Mouse (Mus musculus): Measurements from ENCODE around the gene Smco3. TPM values are rescaled to one million over a fixed set of nuclear protein-coding genes. Genes with fewer than 3 reads are reported as not detected.
A peak's percentile ranks its signal among the peaks of the same experiment; 100 is the strongest.

Smco3 gene
- polyA plus RNA-seq, 1 experiment from 2014 or later, result 2.5 TPM

DNA sequence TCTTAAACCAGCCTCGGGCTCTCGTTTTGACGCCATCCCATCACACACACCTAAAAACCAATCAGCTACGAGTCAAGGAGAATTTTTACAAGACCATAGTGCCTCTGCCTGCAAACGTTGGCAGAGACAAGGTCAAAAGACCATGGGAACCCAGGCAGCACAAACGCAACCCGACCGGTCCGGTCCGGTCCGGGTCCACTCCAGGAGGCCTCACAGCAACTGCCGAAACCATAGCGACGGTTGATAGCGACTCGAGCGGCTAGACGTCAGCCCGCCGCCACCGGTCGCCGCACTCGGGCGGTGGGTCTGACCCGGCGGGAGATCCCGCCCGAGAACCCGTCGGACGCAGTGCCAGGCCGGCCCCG is 7.8 kb downstream of the Smco3 start, which contains the start of gene BC049715:
Gene BC049715, plus strand, starts transcription at position 111 of the 365 bp plus-strand sequence.
- ATAC-seq (ENCODE audit: low FRiP score, low TSS enrichment), result peak; percentile 19; the same call in 1 of the 2 replicates
- Histone ChIP-seq H3K36me3 (ENCODE audit: insufficient read depth, low read length) (peaks cover 24% of the 10 kb centered on the region), H3K9me3 (ENCODE audit: low read length) (no peaks in the 10 kb centered on the region), H3K4me1 (ENCODE audit: insufficient read depth, low read length) (peaks cover 13% of the 10 kb centered on the region), H3K9ac (replicated peaks; ENCODE audit: low read length) (peak within 1 kb of the TSS; percentile 97), H3K27ac (ENCODE audit: low read length) (peak within 1 kb of the TSS; percentile 64), H3K4me3 (ENCODE audit: low read length) (peak within 1 kb of the TSS; percentile 66), H3K27me3 (ENCODE audit: insufficient read depth, low read length) (no peaks in the 10 kb centered on the region), H3K4me2 (replicated peaks; ENCODE audit: low read depth, low read length) (peak within 1 kb of the TSS; percentile 90)
- under 1% methylated on average over 34 of the region's 34 CpGs for WGBS

DNA sequence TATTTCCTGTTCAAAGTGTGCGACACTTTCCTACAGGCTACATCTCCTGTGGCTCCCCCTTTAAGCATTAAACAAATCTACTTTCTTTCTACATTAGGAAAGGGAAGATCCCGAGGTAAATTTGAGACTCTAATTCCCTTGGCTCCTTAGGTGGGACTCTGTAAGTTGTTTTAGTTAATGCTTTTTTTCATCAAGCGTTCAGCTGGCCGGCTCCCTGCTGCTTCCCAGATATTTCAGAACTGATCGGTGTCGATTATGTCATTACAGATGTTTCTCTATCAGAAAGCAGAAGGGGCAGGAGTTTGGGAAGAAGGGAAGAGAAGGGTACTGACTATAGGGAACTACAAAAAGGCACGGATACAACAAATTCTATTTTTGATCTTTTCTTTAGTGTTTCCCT is 8.1 kb downstream of the Smco3 start:
- 11% methylated on average over 7 of the region's 7 CpGs for WGBS
- peak overlapping the region; percentile 97 for H3K9ac ChIP-seq (replicated peaks; ENCODE audit: low read length)
- no peak for ATAC-seq (ENCODE audit: low FRiP score, low TSS enrichment)
- H3K36me3 ChIP-seq (ENCODE audit: insufficient read depth, low read length), result peaks cover 28% of the 10 kb centered on the region
- H3K27me3 ChIP-seq (ENCODE audit: insufficient read depth, low read length), result no peaks in the 10 kb centered on the region
- H3K4me2 ChIP-seq (replicated peaks; ENCODE audit: low read depth, low read length), result peak overlapping the region; percentile 90
- no peaks in the 10 kb centered on the region for H3K9me3 ChIP-seq (ENCODE audit: low read length)
- H3K27ac ChIP-seq (ENCODE audit: low read length), result peak overlapping the region; percentile 64; the same call in 1 of the 2 replicates
- H3K4me3 ChIP-seq (ENCODE audit: low read length), result peak overlapping the region; percentile 66
- H3K4me1 ChIP-seq (ENCODE audit: insufficient read depth, low read length), result peaks cover 13% of the 10 kb centered on the region

GRCm38 (mm10) chr6:136824987-136825386 is 10.3 kb downstream of the Smco3 start:
- 91% methylated on average over 8 of the region's 8 CpGs for WGBS
- no peak overlapping the region for H3K27ac ChIP-seq (ENCODE audit: low read length)
- H3K9ac ChIP-seq (replicated peaks; ENCODE audit: low read length), result no peak overlapping the region
- H3K4me1 ChIP-seq (ENCODE audit: insufficient read depth, low read length), result peaks cover 13% of the 10 kb centered on the region
- H3K4me2 ChIP-seq (replicated peaks; ENCODE audit: low read depth, low read length), result no peak overlapping the region
- H3K9me3 ChIP-seq (ENCODE audit: low read length), result no peaks in the 10 kb centered on the region
- H3K36me3 ChIP-seq (ENCODE audit: insufficient read depth, low read length), result peaks cover 49% of the 10 kb centered on the region
- ATAC-seq (ENCODE audit: low FRiP score, low TSS enrichment), result no peak
- no peaks in the 10 kb centered on the region for H3K27me3 ChIP-seq (ENCODE audit: insufficient read depth, low read length)
- H3K4me3 ChIP-seq (ENCODE audit: low read length), result no peak overlapping the region

- Histone ChIP-seq H3K27ac (ENCODE audit: low read length) (no peak overlapping the region), H3K4me2 (replicated peaks; ENCODE audit: low read depth, low read length) (no peak overlapping the region), H3K27me3 (ENCODE audit: insufficient read depth, low read length) (no peaks in the 10 kb centered on the region), H3K4me3 (ENCODE audit: low read length) (no peak overlapping the region), H3K9me3 (ENCODE audit: low read length) (no peaks in the 10 kb centered on the region), H3K36me3 (ENCODE audit: insufficient read depth, low read length) (peaks cover 78% of the 10 kb centered on the region), H3K4me1 (ENCODE audit: insufficient read depth, low read length) (no peaks in the 10 kb centered on the region), H3K9ac (replicated peaks; ENCODE audit: low read length) (no peak overlapping the region)
- no peak; the same call in 1 of the 2 replicates for ATAC-seq (ENCODE audit: low FRiP score, low TSS enrichment)
- 96% methylated on average over 18 of the region's 18 CpGs for WGBS
Observed at GRCm38 (mm10) chr6:136821086-136821485, 14.2 kb downstream of the Smco3 start.

DNA sequence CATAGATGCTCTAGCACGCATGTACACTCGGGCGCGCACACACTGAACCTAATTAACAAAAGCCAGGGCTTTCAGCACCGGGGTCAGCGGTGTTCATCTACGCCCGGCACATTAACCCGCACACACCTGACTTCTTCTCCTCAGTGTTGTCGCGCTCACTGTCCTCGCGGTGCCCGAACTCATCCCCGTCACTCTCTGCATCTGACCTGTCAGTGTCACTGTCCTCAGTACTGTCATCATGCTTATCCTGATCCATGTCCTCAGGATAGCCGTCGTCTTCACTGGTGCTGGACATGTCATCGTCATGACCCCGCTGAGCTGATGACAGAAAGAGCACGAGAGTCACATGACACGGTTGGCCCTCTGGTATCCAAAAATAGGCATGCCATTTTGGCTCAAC is 14.9 kb downstream of the Smco3 start:
- WGBS, result 95% methylated on average over 21 of the region's 21 CpGs

DNA sequence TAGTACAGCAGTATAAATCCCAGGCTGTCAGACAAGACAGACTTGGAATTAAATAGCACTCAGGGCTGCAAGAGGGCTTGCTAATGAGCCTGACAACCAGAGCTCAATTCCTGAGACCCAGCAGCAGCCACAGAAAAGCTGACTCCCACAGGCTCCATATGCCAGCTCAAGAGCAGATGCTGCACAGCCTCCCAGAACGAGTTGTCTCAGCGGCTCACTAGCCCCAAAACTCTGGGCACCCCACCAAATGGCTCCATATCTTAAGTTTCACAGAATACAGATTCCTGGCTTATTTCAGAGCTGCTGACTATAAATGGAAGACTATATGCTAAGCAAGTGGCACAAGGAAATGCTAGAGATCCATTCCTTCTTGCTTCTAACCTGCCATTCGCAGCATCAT is 17.7 kb downstream of the Smco3 start:
- no peak overlapping the region for H3K4me3 ChIP-seq (ENCODE audit: low read length)
- no peak overlapping the region for H3K27ac ChIP-seq (ENCODE audit: low read length)
- no peak overlapping the region for H3K4me2 ChIP-seq (replicated peaks; ENCODE audit: low read depth, low read length)
- H3K27me3 ChIP-seq (ENCODE audit: insufficient read depth, low read length), result no peaks in the 10 kb centered on the region
- H3K9ac ChIP-seq (replicated peaks; ENCODE audit: low read length), result no peak overlapping the region
- no peaks in the 10 kb centered on the region for H3K4me1 ChIP-seq (ENCODE audit: insufficient read depth, low read length)
- ATAC-seq (ENCODE audit: low FRiP score, low TSS enrichment), result no peak
- 97% methylated on average over 3 of the region's 3 CpGs for WGBS
- peaks cover 84% of the 10 kb centered on the region for H3K36me3 ChIP-seq (ENCODE audit: insufficient read depth, low read length)
- H3K9me3 ChIP-seq (ENCODE audit: low read length), result no peaks in the 10 kb centered on the region

More for the DNA sequence above, 14.9 kb downstream of the Smco3 start:
- Histone ChIP-seq H3K4me3 (ENCODE audit: low read length) (no peak overlapping the region), H3K9ac (replicated peaks; ENCODE audit: low read length) (no peak overlapping the region), H3K27ac (ENCODE audit: low read length) (no peak overlapping the region), H3K4me2 (replicated peaks; ENCODE audit: low read depth, low read length) (no peak overlapping the region), H3K4me1 (ENCODE audit: insufficient read depth, low read length) (no peaks in the 10 kb centered on the region), H3K36me3 (ENCODE audit: insufficient read depth, low read length) (peaks cover 81% of the 10 kb centered on the region), H3K9me3 (ENCODE audit: low read length) (no peaks in the 10 kb centered on the region), H3K27me3 (ENCODE audit: insufficient read depth, low read length) (no peaks in the 10 kb centered on the region)
- ATAC-seq (ENCODE audit: low FRiP score, low TSS enrichment), result no peak

DNA sequence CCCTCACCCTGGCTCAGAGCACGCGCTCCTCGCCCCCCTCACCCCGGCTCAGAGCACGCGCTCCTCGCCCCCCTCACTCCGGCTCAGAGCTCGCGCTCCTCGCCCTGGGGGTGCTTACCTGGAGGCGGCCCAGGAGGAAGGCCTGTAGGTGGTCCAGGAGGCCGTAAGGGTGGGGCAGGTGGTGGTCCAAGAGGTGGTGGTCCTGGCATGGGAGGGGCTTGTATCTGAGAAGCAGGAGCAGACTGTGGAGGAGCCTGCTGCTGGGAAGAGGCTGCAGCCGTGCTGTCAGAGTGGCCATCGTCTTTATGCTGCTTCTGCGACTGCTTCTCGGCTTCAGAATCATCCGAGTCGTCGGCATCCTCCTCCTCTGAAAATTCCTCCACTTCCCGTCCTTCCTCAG is 18.4 kb downstream of the Smco3 start:
- ATAC-seq (ENCODE audit: low FRiP score, low TSS enrichment), result no peak

DNA sequence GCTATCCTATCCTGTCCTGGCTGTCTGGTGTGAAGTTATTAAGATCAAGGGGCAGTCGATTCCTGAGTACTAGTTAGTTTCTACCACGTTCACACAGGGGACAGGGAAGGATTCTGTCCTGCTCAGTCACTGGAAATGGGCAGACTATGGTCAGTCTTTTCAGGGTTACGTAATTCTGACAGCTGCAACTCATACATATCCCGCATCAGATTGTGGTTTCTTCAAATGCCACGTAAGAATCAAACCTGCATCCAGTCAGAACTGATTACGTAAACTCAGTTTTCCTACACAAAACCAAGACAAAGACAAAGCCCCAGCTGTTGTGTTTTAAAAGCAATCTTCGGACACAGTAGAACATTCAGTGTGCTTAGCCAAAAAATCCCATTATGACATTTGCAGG is 19.9 kb downstream of the Smco3 start:
- no peak overlapping the region for H3K9ac ChIP-seq (replicated peaks; ENCODE audit: low read length)
- no peak overlapping the region for H3K27ac ChIP-seq (ENCODE audit: low read length)
- H3K4me2 ChIP-seq (replicated peaks; ENCODE audit: low read depth, low read length), result no peak overlapping the region
- no peaks in the 10 kb centered on the region for H3K9me3 ChIP-seq (ENCODE audit: low read length)
- H3K4me3 ChIP-seq (ENCODE audit: low read length), result no peak overlapping the region
- 98% methylated on average over 7 of the region's 7 CpGs for WGBS
- H3K4me1 ChIP-seq (ENCODE audit: insufficient read depth, low read length), result no peaks in the 10 kb centered on the region
- H3K27me3 ChIP-seq (ENCODE audit: insufficient read depth, low read length), result no peaks in the 10 kb centered on the region
- no peak for ATAC-seq (ENCODE audit: low FRiP score, low TSS enrichment)
- peaks cover 70% of the 10 kb centered on the region for H3K36me3 ChIP-seq (ENCODE audit: insufficient read depth, low read length)

More for the DNA sequence above, 18.4 kb downstream of the Smco3 start:
- H3K4me2 ChIP-seq (replicated peaks; ENCODE audit: low read depth, low read length), result no peak overlapping the region
- H3K4me1 ChIP-seq (ENCODE audit: insufficient read depth, low read length), result no peaks in the 10 kb centered on the region
- no peak overlapping the region for H3K4me3 ChIP-seq (ENCODE audit: low read length)
- WGBS, result 85% methylated on average over 21 of the region's 21 CpGs
- no peak overlapping the region for H3K9ac ChIP-seq (replicated peaks; ENCODE audit: low read length)
- no peak overlapping the region for H3K27ac ChIP-seq (ENCODE audit: low read length)
- H3K9me3 ChIP-seq (ENCODE audit: low read length), result no peaks in the 10 kb centered on the region
- peaks cover 84% of the 10 kb centered on the region for H3K36me3 ChIP-seq (ENCODE audit: insufficient read depth, low read length)
- H3K27me3 ChIP-seq (ENCODE audit: insufficient read depth, low read length), result no peaks in the 10 kb centered on the region

GRCm38 (mm10) chr6:136813117-136813516 is 22.1 kb downstream of the Smco3 start:
- H3K4me1 ChIP-seq (ENCODE audit: insufficient read depth, low read length), result peaks cover 11% of the 10 kb centered on the region
- no peaks in the 10 kb centered on the region for H3K27me3 ChIP-seq (ENCODE audit: insufficient read depth, low read length)
- no peak overlapping the region for H3K27ac ChIP-seq (ENCODE audit: low read length)
- no peaks in the 10 kb centered on the region for H3K9me3 ChIP-seq (ENCODE audit: low read length)
- peaks cover 56% of the 10 kb centered on the region for H3K36me3 ChIP-seq (ENCODE audit: insufficient read depth, low read length)
- no peak overlapping the region for H3K9ac ChIP-seq (replicated peaks; ENCODE audit: low read length)
- no peak overlapping the region for H3K4me3 ChIP-seq (ENCODE audit: low read length)
- WGBS, result 44% methylated on average over 4 of the region's 4 CpGs
- ATAC-seq (ENCODE audit: low FRiP score, low TSS enrichment), result no peak
- no peak overlapping the region for H3K4me2 ChIP-seq (replicated peaks; ENCODE audit: low read depth, low read length)

- Histone ChIP-seq H3K27me3 (ENCODE audit: insufficient read depth, low read length) (no peaks in the 10 kb centered on the region), H3K27ac (ENCODE audit: low read length) (no peak overlapping the region), H3K4me1 (ENCODE audit: insufficient read depth, low read length) (peaks cover 11% of the 10 kb centered on the region), H3K4me3 (ENCODE audit: low read length) (no peak overlapping the region), H3K9me3 (ENCODE audit: low read length) (no peaks in the 10 kb centered on the region), H3K4me2 (replicated peaks; ENCODE audit: low read depth, low read length) (no peak overlapping the region), H3K36me3 (ENCODE audit: insufficient read depth, low read length) (peaks cover 38% of the 10 kb centered on the region), H3K9ac (replicated peaks; ENCODE audit: low read length) (no peak overlapping the region)
- 86% methylated on average over 10 of the region's 10 CpGs for WGBS
- ATAC-seq (ENCODE audit: low FRiP score, low TSS enrichment), result no peak
Observed at GRCm38 (mm10) chr6:136811196-136811595, 24.1 kb downstream of the Smco3 start.

Data from kidney, embryonic 16.5 days (tissue).